Mouse (Mus musculus) spleen, postnatal 0 days (tissue): ENCODE data around the gene Shisa9. TPM values are rescaled to one million over a fixed set of nuclear protein-coding genes. Genes with fewer than 3 reads are reported as not detected.

ENCODE experiments used
- polyA plus RNA-seq: library from polyadenylated mRNA; unstranded; fragments of >200 nt; fragmentation: Nextera tagmentation; extraction: Ambion mirVana; gene quantifications from 2 replicates; pipeline ENCODE4 v1.2.1, GENCODE M21; 2015

Gene Shisa9
- polyA plus RNA-seq: 0.22 and 0.28 TPM in 2 replicates

DNA sequence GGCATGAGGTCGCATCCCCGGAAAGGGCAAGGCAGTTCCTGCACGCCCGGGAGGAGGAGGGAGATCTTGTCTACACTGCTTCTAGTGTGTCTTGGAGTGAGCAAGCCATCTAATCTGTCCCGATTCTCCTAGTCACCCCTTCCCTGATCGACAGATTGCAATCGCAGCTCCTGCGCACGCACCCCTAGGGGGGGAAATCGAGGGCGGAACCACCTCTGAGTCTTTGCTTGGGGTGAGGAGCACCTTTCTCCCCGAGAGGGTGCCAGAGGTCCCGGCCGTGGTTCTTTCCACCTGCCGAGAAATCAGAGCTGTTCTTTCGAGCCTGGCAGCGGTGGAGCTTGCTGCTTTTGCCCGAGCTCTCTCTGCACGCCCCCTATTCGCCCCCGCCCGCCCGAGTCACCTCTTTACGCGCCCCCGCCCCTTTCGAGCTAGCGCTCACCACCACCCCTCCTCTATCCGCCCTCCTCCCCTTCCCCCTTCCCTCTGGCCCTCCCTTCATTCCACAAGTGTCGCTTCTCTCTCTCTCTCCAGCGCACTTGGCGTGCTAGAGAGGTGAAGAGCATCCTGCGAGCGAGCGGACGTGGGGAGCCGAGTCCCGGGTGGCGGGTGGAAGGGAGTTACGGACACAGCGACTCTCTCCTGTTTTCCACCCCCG, at the start of gene Shisa9:
Gene Shisa9, plus strand, starts transcription at position 498 of the 655 bp plus-strand sequence.

Other genes starting within 250 kb of the Shisa9 start
- gene Cpped1, start 74.7 kb upstream of the Shisa9 start, polyA plus RNA-seq: 8.5 TPM in 2 replicates